Mouse (Mus musculus): Measurements from ENCODE around the gene Anxa6. TPM values are rescaled to one million over a fixed set of nuclear protein-coding genes. Genes with fewer than 3 reads are reported as not detected.

The Anxa6 gene
- polyA plus RNA-seq, 1 experiment from 2014 or later, result 415 TPM

GRCm38 (mm10) chr11:55071344-55071743 lies 38.1 kb upstream of the Anxa6 start:
- no peak for ATAC-seq (ENCODE audit: low read depth)
- WGBS, result 75% methylated on average over 5 of the region's 5 CpGs

GRCm38 (mm10) chr11:55069023-55069422 lies 35.8 kb upstream of the Anxa6 start:
- Histone ChIP-seq H3K4me2 (ENCODE audit: low read depth, low read length) (no peak overlapping the region), H3K4me3 (ENCODE audit: low read length) (no peak overlapping the region), H3K4me1 (replicated peaks; ENCODE audit: control insufficient read depth, insufficient read depth, low read length) (peaks cover 5% of the 10 kb centered on the region; the same call in 1 of the 2 replicates), H3K27me3 (ENCODE audit: control insufficient read depth, insufficient read depth, low read depth, low read length) (no peaks in the 10 kb centered on the region), H3K27ac (ENCODE audit: low read length) (0 out of 2 replicates have a peak overlapping the region, but pooled peaks have one; percentile 8), H3K9me3 (ENCODE audit: control insufficient read depth, low read length) (no peaks in the 10 kb centered on the region), H3K36me3 (ENCODE audit: control insufficient read depth, insufficient read depth, low read length) (no peaks in the 10 kb centered on the region), H3K9ac (ENCODE audit: low read length) (no peak overlapping the region)
- WGBS, result 32% methylated on average over 2 of the region's 2 CpGs
- ATAC-seq (ENCODE audit: low read depth), result peak; percentile 81

More at GRCm38 (mm10) chr11:55071344-55071743, 38.1 kb upstream of the Anxa6 start:
- no peaks in the 10 kb centered on the region for H3K27me3 ChIP-seq (ENCODE audit: control insufficient read depth, insufficient read depth, low read depth, low read length)
- H3K9ac ChIP-seq (ENCODE audit: low read length), result no peak overlapping the region
- H3K9me3 ChIP-seq (ENCODE audit: control insufficient read depth, low read length), result no peaks in the 10 kb centered on the region
- no peak overlapping the region for H3K27ac ChIP-seq (ENCODE audit: low read length)
- H3K4me2 ChIP-seq (ENCODE audit: low read depth, low read length), result no peak overlapping the region
- peaks cover 9% of the 10 kb centered on the region; the same call in 1 of the 2 replicates for H3K4me1 ChIP-seq (replicated peaks; ENCODE audit: control insufficient read depth, insufficient read depth, low read length)
- no peak overlapping the region for H3K4me3 ChIP-seq (ENCODE audit: low read length)
- no peaks in the 10 kb centered on the region for H3K36me3 ChIP-seq (ENCODE audit: control insufficient read depth, insufficient read depth, low read length)

- 48% methylated on average over 4 of the region's 4 CpGs for WGBS
- no peak overlapping the region for H3K4me2 ChIP-seq (ENCODE audit: low read depth, low read length)
- no peaks in the 10 kb centered on the region for H3K9me3 ChIP-seq (ENCODE audit: control insufficient read depth, low read length)
- ATAC-seq (ENCODE audit: low read depth), result no peak
- H3K4me1 ChIP-seq (replicated peaks; ENCODE audit: control insufficient read depth, insufficient read depth, low read length), result peaks cover 3% of the 10 kb centered on the region; the same call in 1 of the 2 replicates
- no peak overlapping the region for H3K9ac ChIP-seq (ENCODE audit: low read length)
- no peak overlapping the region for H3K27ac ChIP-seq (ENCODE audit: low read length)
- H3K4me3 ChIP-seq (ENCODE audit: low read length), result no peak overlapping the region
- no peaks in the 10 kb centered on the region for H3K36me3 ChIP-seq (ENCODE audit: control insufficient read depth, insufficient read depth, low read length)
- H3K27me3 ChIP-seq (ENCODE audit: control insufficient read depth, insufficient read depth, low read depth, low read length), result no peaks in the 10 kb centered on the region
Observed at GRCm38 (mm10) chr11:55066921-55067320, 33.7 kb upstream of the Anxa6 start.

GRCm38 (mm10) chr11:55062856-55063255 lies 29.6 kb upstream of the Anxa6 start:
- Histone ChIP-seq H3K36me3 (ENCODE audit: control insufficient read depth, insufficient read depth, low read length) (no peaks in the 10 kb centered on the region), H3K9me3 (ENCODE audit: control insufficient read depth, low read length) (no peaks in the 10 kb centered on the region), H3K4me3 (ENCODE audit: low read length) (no peak overlapping the region), H3K4me1 (replicated peaks; ENCODE audit: control insufficient read depth, insufficient read depth, low read length) (no peaks in the 10 kb centered on the region), H3K27ac (ENCODE audit: low read length) (no peak overlapping the region), H3K27me3 (ENCODE audit: control insufficient read depth, insufficient read depth, low read depth, low read length) (no peaks in the 10 kb centered on the region), H3K9ac (ENCODE audit: low read length) (no peak overlapping the region), H3K4me2 (ENCODE audit: low read depth, low read length) (no peak overlapping the region)
- ATAC-seq (ENCODE audit: low read depth), result no peak
- WGBS, result 16% methylated on average over 5 of the region's 5 CpGs

- Histone ChIP-seq H3K27me3 (ENCODE audit: control insufficient read depth, insufficient read depth, low read depth, low read length) (no peaks in the 10 kb centered on the region), H3K4me3 (ENCODE audit: low read length) (no peak overlapping the region), H3K27ac (ENCODE audit: low read length) (no peak overlapping the region), H3K4me1 (replicated peaks; ENCODE audit: control insufficient read depth, insufficient read depth, low read length) (no peaks in the 10 kb centered on the region), H3K36me3 (ENCODE audit: control insufficient read depth, insufficient read depth, low read length) (no peaks in the 10 kb centered on the region), H3K4me2 (ENCODE audit: low read depth, low read length) (no peak overlapping the region), H3K9me3 (ENCODE audit: control insufficient read depth, low read length) (no peaks in the 10 kb centered on the region), H3K9ac (ENCODE audit: low read length) (no peak overlapping the region)
- no peak for ATAC-seq (ENCODE audit: low read depth)
- WGBS, result 84% methylated on average over 5 of the region's 5 CpGs
Observed at GRCm38 (mm10) chr11:55060802-55061201, 27.6 kb upstream of the Anxa6 start.

GRCm38 (mm10) chr11:55057511-55057910 lies 24.3 kb upstream of the Anxa6 start:
- 73% methylated on average over 3 of the region's 3 CpGs for WGBS
- no peak overlapping the region for H3K9ac ChIP-seq (ENCODE audit: low read length)

GRCm38 (mm10) chr11:55050837-55051510 lies 17.7 kb upstream of the Anxa6 start:
- WGBS, result 46% methylated on average over 7 of the region's 7 CpGs

More at GRCm38 (mm10) chr11:55057511-55057910, 24.3 kb upstream of the Anxa6 start:
- Histone ChIP-seq H3K27ac (ENCODE audit: low read length) (no peak overlapping the region), H3K4me2 (ENCODE audit: low read depth, low read length) (no peak overlapping the region), H3K4me3 (ENCODE audit: low read length) (no peak overlapping the region), H3K4me1 (replicated peaks; ENCODE audit: control insufficient read depth, insufficient read depth, low read length) (no peaks in the 10 kb centered on the region), H3K36me3 (ENCODE audit: control insufficient read depth, insufficient read depth, low read length) (no peaks in the 10 kb centered on the region), H3K9me3 (ENCODE audit: control insufficient read depth, low read length) (no peaks in the 10 kb centered on the region), H3K27me3 (ENCODE audit: control insufficient read depth, insufficient read depth, low read depth, low read length) (no peaks in the 10 kb centered on the region)
- ATAC-seq (ENCODE audit: low read depth), result no peak

GRCm38 (mm10) chr11:55046600-55046999 lies 13.4 kb upstream of the Anxa6 start:
- Histone ChIP-seq H3K4me1 (replicated peaks; ENCODE audit: control insufficient read depth, insufficient read depth, low read length) (peaks cover 3% of the 10 kb centered on the region; the same call in 1 of the 2 replicates), H3K9ac (ENCODE audit: low read length) (no peak overlapping the region), H3K36me3 (ENCODE audit: control insufficient read depth, insufficient read depth, low read length) (no peaks in the 10 kb centered on the region), H3K4me2 (ENCODE audit: low read depth, low read length) (no peak overlapping the region), H3K27ac (ENCODE audit: low read length) (no peak overlapping the region), H3K9me3 (ENCODE audit: control insufficient read depth, low read length) (no peaks in the 10 kb centered on the region), H3K27me3 (ENCODE audit: control insufficient read depth, insufficient read depth, low read depth, low read length) (no peaks in the 10 kb centered on the region), H3K4me3 (ENCODE audit: low read length) (no peak overlapping the region)
- WGBS, result 51% methylated on average over 5 of the region's 5 CpGs
- ATAC-seq (ENCODE audit: low read depth), result no peak

More at GRCm38 (mm10) chr11:55050837-55051510, 17.7 kb upstream of the Anxa6 start:
- no peak overlapping the region for H3K4me3 ChIP-seq (ENCODE audit: low read length)
- peaks cover 3% of the 10 kb centered on the region; the same call in 1 of the 2 replicates for H3K4me1 ChIP-seq (replicated peaks; ENCODE audit: control insufficient read depth, insufficient read depth, low read length)
- H3K9me3 ChIP-seq (ENCODE audit: control insufficient read depth, low read length), result no peaks in the 10 kb centered on the region
- H3K27ac ChIP-seq (ENCODE audit: low read length), result no peak overlapping the region
- H3K27me3 ChIP-seq (ENCODE audit: control insufficient read depth, insufficient read depth, low read depth, low read length), result no peaks in the 10 kb centered on the region
- no peaks in the 10 kb centered on the region for H3K36me3 ChIP-seq (ENCODE audit: control insufficient read depth, insufficient read depth, low read length)
- H3K9ac ChIP-seq (ENCODE audit: low read length), result no peak overlapping the region
- ATAC-seq (ENCODE audit: low read depth), result peak; percentile 66; the same call in 1 of the 2 replicates
- H3K4me2 ChIP-seq (ENCODE audit: low read depth, low read length), result no peak overlapping the region

GRCm38 (mm10) chr11:55041348-55041747 lies 8.1 kb upstream of the Anxa6 start:
- ATAC-seq (ENCODE audit: low read depth), result no peak
- 87% methylated on average over 4 of the region's 4 CpGs for WGBS
- H3K9ac ChIP-seq (ENCODE audit: low read length), result no peak overlapping the region
- no peaks in the 10 kb centered on the region for H3K9me3 ChIP-seq (ENCODE audit: control insufficient read depth, low read length)
- H3K27ac ChIP-seq (ENCODE audit: low read length), result no peak overlapping the region
- no peak overlapping the region for H3K4me3 ChIP-seq (ENCODE audit: low read length)
- no peaks in the 10 kb centered on the region for H3K27me3 ChIP-seq (ENCODE audit: control insufficient read depth, insufficient read depth, low read depth, low read length)
- no peaks in the 10 kb centered on the region for H3K4me1 ChIP-seq (replicated peaks; ENCODE audit: control insufficient read depth, insufficient read depth, low read length)
- no peaks in the 10 kb centered on the region for H3K36me3 ChIP-seq (ENCODE audit: control insufficient read depth, insufficient read depth, low read length)
- no peak overlapping the region for H3K4me2 ChIP-seq (ENCODE audit: low read depth, low read length)

All from lung, embryonic 16.5 days (tissue).